Mouse (Mus musculus) CH12.LX (cell line): ENCODE results near the gene Camta1. TPM values are rescaled to one million over a fixed set of nuclear protein-coding genes. Genes with fewer than 3 reads are reported as not detected.

Experiments
- DNase-seq: peaks from one replicate; pipeline ENCODE4 v3.0.0-alpha.2; 2013; ENCODE audit errors: extremely low read depth
- H3K27ac ChIP-seq: 2 replicates; pipeline ENCODE4 v1.5.1; 2012; ENCODE audit warnings: low read depth, mild to moderate bottlenecking, control low read depth, moderate library complexity; ENCODE audit not compliant: insufficient read depth
- H3K27me3 ChIP-seq: replicated peaks from 2 replicates; pipeline ENCODE3; 2012; ENCODE audit warnings: inconsistent platforms
- H3K36me3 ChIP-seq, 2 experiments: replicated peaks in 1 of 2; 2 replicates each; pipeline versions ENCODE3 to v1.6.1; 2012; ENCODE audit warnings: inconsistent platforms in 1 of 2, low read length in 1 of 2, mild to moderate bottlenecking in 1 of 2, mixed read lengths in 1 of 2, moderate library complexity in 1 of 2; ENCODE audit not compliant: control insufficient read depth in 1 of 2, insufficient read depth in 1 of 2
- H3K4me1 ChIP-seq, 2 experiments: 2 replicates each; pipeline ENCODE4 v1.6.1; 2012; ENCODE audit warnings: inconsistent platforms in 1 of 2, moderate library complexity in 1 of 2; ENCODE audit not compliant: insufficient read depth in 2 of 2, control insufficient read depth in 1 of 2
- H3K4me2 ChIP-seq: 2 replicates; pipeline ENCODE4 v1.6.1; 2012; ENCODE audit warnings: low read depth, mild to moderate bottlenecking, control low read depth; ENCODE audit not compliant: poor library complexity, insufficient read depth, severe bottlenecking
- H3K4me3 ChIP-seq, 3 experiments: fragments of 150-350 bp in 1 of 3; sonication (generic) in 1 of 3; replicated peaks in 1 of 3; 2 replicates each; pipeline versions ENCODE3 to v1.5.1; 2011 to 2012; ENCODE audit warnings: low read depth in 2 of 3, low read length in 2 of 3, mild to moderate bottlenecking in 2 of 3, moderate library complexity in 2 of 3, control low read depth in 1 of 3, improper control_type of control experiment in 1 of 3, inconsistent platforms in 1 of 3, mixed read lengths in 1 of 3; ENCODE audit not compliant: poor library complexity in 1 of 3
- H3K79me2 ChIP-seq: replicated peaks from 2 replicates; pipeline ENCODE4 v1.6.1; 2012; ENCODE audit warnings: mild to moderate bottlenecking, moderate library complexity; ENCODE audit not compliant: control insufficient read depth, poor library complexity, insufficient read depth, severe bottlenecking; ENCODE audit errors: extremely low read depth
- H3K9ac ChIP-seq: 2 replicates; pipeline ENCODE4 v1.6.1; 2012; ENCODE audit warnings: low read depth, mild to moderate bottlenecking, control low read depth, moderate library complexity; ENCODE audit not compliant: insufficient read depth
- H3K9me3 ChIP-seq: replicated peaks from 2 replicates; pipeline ENCODE3; 2012; ENCODE audit warnings: low read length, inconsistent platforms, mixed read lengths
- BHLHE40 ChIP-seq: IDR thresholded peaks from 2 replicates; pipeline ENCODE4 v1.6.1; 2011; ENCODE audit warnings: mild to moderate bottlenecking, low read depth, low read length, improper control_type of control experiment
- E2F4 ChIP-seq: IDR thresholded peaks from 2 replicates; pipeline ENCODE4 v1.6.1; 2011; ENCODE audit warnings: low read depth, low read length, improper control_type of control experiment; ENCODE audit not compliant: insufficient replicate concordance
- EP300 ChIP-seq: IDR thresholded peaks from 2 replicates; pipeline ENCODE4 v1.6.1; 2011; ENCODE audit warnings: low read length, improper control_type of control experiment
- HCFC1 ChIP-seq: IDR thresholded peaks from 2 replicates; pipeline ENCODE4 v1.6.1; 2012; ENCODE audit warnings: low read depth, mild to moderate bottlenecking, inconsistent platforms, low read length, improper control_type of control experiment
- IRF4 ChIP-seq: IDR thresholded peaks from 2 replicates; pipeline ENCODE4 v1.6.1; 2014; ENCODE audit warnings: low read depth, mild to moderate bottlenecking, inconsistent platforms, low read length, improper control_type of control experiment
- JUN ChIP-seq: IDR thresholded peaks from 2 replicates; pipeline ENCODE4 v1.6.1; 2011; ENCODE audit warnings: low read depth, mild to moderate bottlenecking, low read length, improper control_type of control experiment, moderate library complexity; ENCODE audit not compliant: insufficient read depth
- JUND ChIP-seq: conservative IDR thresholded peaks from 2 replicates; pipeline ENCODE4 v1.6.1; 2011; ENCODE audit warnings: low read depth, low read length, improper control_type of control experiment
- KAT2A ChIP-seq: IDR thresholded peaks from 2 replicates; pipeline ENCODE4 v1.6.1; 2012; ENCODE audit warnings: low read length, improper control_type of control experiment, inconsistent platforms; ENCODE audit not compliant: insufficient replicate concordance
- MAFK ChIP-seq: IDR thresholded peaks from 2 replicates; pipeline ENCODE4 v1.6.1; 2011; ENCODE audit warnings: low read length, improper control_type of control experiment; ENCODE audit not compliant: insufficient replicate concordance
- MAZ ChIP-seq: IDR thresholded peaks from 2 replicates; pipeline ENCODE4 v1.6.1; 2012; ENCODE audit warnings: low read depth, mild to moderate bottlenecking, inconsistent platforms, low read length, improper control_type of control experiment, moderate library complexity
- NRF1 ChIP-seq: IDR thresholded peaks from 2 replicates; pipeline ENCODE4 v1.6.1; 2014; ENCODE audit warnings: low read depth, mild to moderate bottlenecking, inconsistent platforms, low read length, improper control_type of control experiment, moderate library complexity
- POLR2A ChIP-seq: IDR thresholded peaks from 2 replicates; pipeline ENCODE4 v1.6.1; 2011; ENCODE audit warnings: low read depth, mild to moderate bottlenecking, improper control_type of control experiment, low read length
- RAD21 ChIP-seq: IDR thresholded peaks from 2 replicates; pipeline ENCODE4 v1.6.1; 2011; ENCODE audit warnings: low read depth, mild to moderate bottlenecking, low read length, improper control_type of control experiment, moderate library complexity
- SIN3A ChIP-seq: IDR thresholded peaks from 2 replicates; pipeline ENCODE4 v1.6.1; 2012; ENCODE audit warnings: low read length, improper control_type of control experiment, inconsistent platforms
- SMC3 ChIP-seq: IDR thresholded peaks from 2 replicates; pipeline ENCODE4 v1.6.1; 2011; ENCODE audit warnings: low read depth, low read length, improper control_type of control experiment
- UBTF ChIP-seq: IDR thresholded peaks from 2 replicates; pipeline ENCODE4 v1.6.1; 2012; ENCODE audit warnings: low read depth, mild to moderate bottlenecking, inconsistent platforms, low read length, improper control_type of control experiment, moderate library complexity
- USF2 ChIP-seq: conservative IDR thresholded peaks from 2 replicates; pipeline ENCODE4 v1.6.1; 2011; ENCODE audit warnings: low read depth, low read length, improper control_type of control experiment
- dilution Hi-C: fragments of 300-500 bp; cut with MboI; formaldehyde crosslinking; loops from 2 replicates; pipeline ENCODE4 v1.14.3; 2020; ENCODE audit warnings: low sequenced_read_pairs; ENCODE audit not compliant: extremely low pct_unique_long_range_greater_than_20kb, extremely low pct_ligation_motif_present
- in situ Hi-C: fragments of 300-500 bp; cut with MboI; formaldehyde crosslinking; loops from 3 replicates; pipeline ENCODE4 v1.14.3; 2019; ENCODE audit warnings: low sequenced_read_pairs, low pct_ligation_motif_present, low pct_unique_long_range_greater_than_20kb, mixed read lengths
- polyA plus RNA-seq: library from polyadenylated mRNA; unstranded; fragments of >175 nt; gene quantifications from 2 replicates; pipeline ENCODE4 v1.2.1, GENCODE M21; 2012; ENCODE audit warnings: low read depth; ENCODE audit not compliant: insufficient read length
- total RNA-seq, 2 experiments: library from RNA; depleted of rRNA; stranded (reverse); fragments of 300-350 nt in 1 of 2; fragments of >200 nt in 1 of 2; gene quantifications; 2 replicates each; pipeline ENCODE4 v1.2.3; 2012 to 2014

Camta1 gene
- total and polyA plus RNA-seq, 3 experiments = 9.9 to 32.5 (median 15.3) TPM

GRCm38 (mm10) chr4:151773651-151774050 lies 88.0 kb downstream of the Camta1 start:
- Histone ChIP-seq H3K79me2 (no peaks in the 10 kb centered on the region), H3K27ac (no peak overlapping the region), H3K9ac (no peak overlapping the region), H3K4me3 (no peak overlapping the region), H3K9me3 (no peaks in the 10 kb centered on the region), H3K27me3 (no peaks in the 10 kb centered on the region), H3K4me1 (no peaks in the 10 kb centered on the region), H3K4me2 (no peak overlapping the region), H3K36me3 (peaks cover 0 to 11% of the 10 kb centered on the region in 2 experiments)
- no peak for DNase-seq
- no peak for TF ChIP-seq EP300
- no peak for TF ChIP-seq JUND
- in situ Hi-C loops (loop anchor here (25.0 kb wide), 1 partner anchor 611 kb away; no protein-coding TSS in a partner anchor), dilution Hi-C loops (no loop called here)

- Histone ChIP-seq H3K4me2 (no peak overlapping the region), H3K79me2 (no peaks in the 10 kb centered on the region), H3K27me3 (no peaks in the 10 kb centered on the region), H3K9me3 (no peaks in the 10 kb centered on the region), H3K27ac (no peak overlapping the region), H3K9ac (no peak overlapping the region), H3K36me3 (peaks cover 0 to 10% of the 10 kb centered on the region in 2 experiments), H3K4me1 (no peaks in the 10 kb centered on the region), H3K4me3 (no peak overlapping the region)
- TF ChIP-seq HCFC1 = no peak
- TF ChIP-seq E2F4 = no peak
- TF ChIP-seq NRF1 = no peak
- no peak for TF ChIP-seq RAD21
- no peak for TF ChIP-seq SIN3A
- TF ChIP-seq KAT2A = no peak
- TF ChIP-seq EP300 = no peak
- TF ChIP-seq IRF4 = no peak
- no peak for TF ChIP-seq USF2
- TF ChIP-seq MAZ = no peak
- TF ChIP-seq BHLHE40 = no peak
- no peak for TF ChIP-seq UBTF
- TF ChIP-seq SMC3 = no peak
- no peak for TF ChIP-seq JUN
- no peak for TF ChIP-seq MAFK
- no peak for TF ChIP-seq POLR2A
- in situ Hi-C loops = loop anchor here (25.0 kb wide), 1 partner anchor 611 kb away; no protein-coding TSS in a partner anchor
- no peak for DNase-seq
- dilution Hi-C loops = no loop called here
These were observed 88.7 kb downstream of the Camta1 start for GRCm38 (mm10) chr4:151773007-151773406.
